ENCODE assay signal across 10 mouse cellular contexts in genomic region chr9:92878589-92878988, GRCm38 (mm10).
DNase-seq lines count a peak whose midpoint lies in the region; ATAC-seq lines count a peak whose summit lies in the region.
"Had no signal": no experiment of that assay in that cellular context is flagged by ENCODE, and none has a peak within 500 bp of the region (broad histone marks: within the 10 kb centered on the region; RNA-seq: fewer than 3 reads in every experiment).

No protein-coding gene starts in this region.

- DNase-seq in heart, adult 8-10 months (ENCODE audit: low spot score): peak; percentile 32
- DNase-seq in A20 (ENCODE audit: low read depth, low spot score): peak; percentile 1
- DNase-seq in adrenal gland, postnatal 14 days: peak; percentile 67
- DNase-seq in frontal cortex, postnatal 36 days (ENCODE audit: low spot score in 2 of 2): peak; percentile 34 to 68
- DNase-seq in layer of hippocampus, adult 9-11 months: peak; percentile 14
- peak; percentile 21 to 48 for DNase-seq in lung, postnatal 4 days

- H3K4me2 ChIP-seq in heart, embryonic 12.5 days: no peak overlapping the region
- H3K4me2 ChIP-seq: limb, embryonic 12.5 days; stomach, embryonic 15.5 days had no signal

- H3K4me3 ChIP-seq in heart, embryonic 12.5 days: no peak overlapping the region
- H3K4me3 ChIP-seq: limb, embryonic 12.5 days; stomach, embryonic 15.5 days had no signal

- H3K36me3 ChIP-seq in heart, embryonic 12.5 days: no peaks in the 10 kb centered on the region
- H3K36me3 ChIP-seq: limb, embryonic 12.5 days; stomach, embryonic 15.5 days had no signal

- H3K27ac ChIP-seq in heart, embryonic 12.5 days (ENCODE audit: poor library complexity, severe bottlenecking): no peak overlapping the region
- H3K27ac ChIP-seq: limb, embryonic 12.5 days; stomach, embryonic 15.5 days had no signal

- no peak for ATAC-seq in heart, embryonic 12.5 days (ENCODE audit: insufficient number of reproducible peaks, low FRiP score)
- ATAC-seq in erythroblast, adult 5-6 weeks (replicated peaks; ENCODE audit: low FRiP score, poor library complexity, severe bottlenecking): no peak

- H3K9ac ChIP-seq in heart, embryonic 12.5 days: no peak overlapping the region
- H3K9ac ChIP-seq: limb, embryonic 12.5 days; stomach, embryonic 15.5 days had no signal

- 30% methylated on average over 4 of the region's 4 CpGs for WGBS in heart, embryonic 12.5 days

- H3K4me1 ChIP-seq in heart, embryonic 12.5 days (replicated peaks): no peaks in the 10 kb centered on the region
- H3K4me1 ChIP-seq: limb, embryonic 12.5 days; stomach, embryonic 15.5 days had no signal

- H3K27me3 ChIP-seq in heart, embryonic 12.5 days (replicated peaks): no peaks in the 10 kb centered on the region
- H3K27me3 ChIP-seq: limb, embryonic 12.5 days; stomach, embryonic 15.5 days had no signal

- no peaks in the 10 kb centered on the region for H3K9me3 ChIP-seq in heart, embryonic 12.5 days (replicated peaks)
- H3K9me3 ChIP-seq: limb, embryonic 12.5 days; stomach, embryonic 15.5 days had no signal

Comparison
In these comparisons a context has a peak if more than half of its experiments do, and no peak if none do; other contexts are left out.
1. DNase-seq: peak in every context shown above with its lines; median percentile 67 in adrenal gland, postnatal 14 days; 51 in frontal cortex, postnatal 36 days; 34 in lung, postnatal 4 days; 32 in heart, adult 8-10 months; 14 in layer of hippocampus, adult 9-11 months; 1 in A20.